Mouse (Mus musculus): ENCODE results near the gene Ets1.

GRCm38 (mm10) chr9:32739988-32740387 lies 104.0 kb downstream of the Ets1 start:
- TF ChIP-seq CTCF (IDR thresholded peaks at IDR 0.05) (no peak), EP300 (IDR thresholded peaks at IDR 0.05) (no peak)
